9 mouse cellular contexts compared by ENCODE assay signal in the genomic region with DNA sequence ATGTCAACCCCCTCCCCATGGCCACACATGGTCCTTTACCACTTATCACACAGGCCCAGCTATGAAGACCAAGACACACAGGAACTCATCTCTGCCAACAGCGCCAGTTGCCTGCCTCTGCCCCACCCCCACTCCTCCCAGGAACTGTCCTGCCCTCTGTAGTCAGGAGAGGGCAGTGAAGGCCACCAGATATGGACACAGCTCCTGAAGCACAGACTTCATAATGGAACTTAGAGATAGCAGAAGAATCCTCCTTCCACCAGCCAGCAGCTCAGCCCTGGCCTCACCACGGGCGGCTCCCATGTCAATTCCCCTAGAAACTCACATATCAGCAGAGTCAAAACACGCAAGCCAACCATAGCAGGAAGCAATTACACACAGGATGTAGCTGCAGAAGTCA. TPM values are rescaled to one million over a fixed set of nuclear protein-coding genes. Genes with fewer than 3 reads are reported as not detected.
DNase-seq lines count a peak whose midpoint lies in the region; ATAC-seq lines count a peak whose summit lies in the region.
"Had no signal": no experiment of that assay in that cellular context is flagged by ENCODE, and none has a peak within 500 bp of the region (broad histone marks: within the 10 kb centered on the region; RNA-seq: fewer than 3 reads in every experiment).

No protein-coding gene starts in this region.

- DNase-seq in 3134 (ENCODE audit: extremely low read depth, insufficient read length, low spot score): peak; percentile 10
- peak; percentile 23 for DNase-seq in 3T3-L1 (ENCODE audit: low read depth, low spot score)
- peak; percentile 51 for DNase-seq in cerebellum, adult 9-11 months
- DNase-seq in gastrocnemius, postnatal 14 days: peak; percentile 32
- peak; percentile 45 to 51 for DNase-seq in layer of hippocampus, postnatal 14 days (ENCODE audit: low spot score in 2 of 2)
- peak; percentile 54 for DNase-seq in neural tube, embryonic 10.5 days (ENCODE audit: extremely low spot score, low spot score)

- ATAC-seq in CD4-positive, CD25-positive, alpha-beta regulatory T cell, adult 4 months: no peak

- intact Hi-C loops in gastrocnemius, postnatal 14 days (cut with DNase I; ENCODE audit: low total_unique reads): no loop called here

RNA-seq across cellular contexts. Expression of a gene that starts 49.9 kb away (rescaled TPM):
- total RNA-seq in gastrocnemius, postnatal 14 days (2021): not detected
- not detected for total RNA-seq in layer of hippocampus, postnatal 14 days (2021)
- 10 to 100 TPM in 1 of 2 experiments, 1 to 10 TPM in 1; 9.8 to 13.2 TPM for polyA plus RNA-seq in CD4-positive, CD25-positive, alpha-beta regulatory T cell, adult 4 months (2017; shearing (Covaris generic))
- polyA plus RNA-seq: embryonic facial prominence, embryonic 12.5 days; lung, embryonic 15.5 days had no signal
